Mouse (Mus musculus) MEL (cell line): ENCODE measurements around the gene Prkd2. TPM values are rescaled to one million over a fixed set of nuclear protein-coding genes. Genes with fewer than 3 reads are reported as not detected.

Source experiments
- DNase-seq: peaks from one replicate; pipeline ENCODE4 v3.0.0; 2011; ENCODE audit warnings: low read depth, low spot score
- H3K27ac ChIP-seq: 2 replicates; pipeline ENCODE4 v1.5.1; 2012; ENCODE audit warnings: low read depth, mild to moderate bottlenecking, control low read depth, low read length, moderate library complexity; ENCODE audit not compliant: control insufficient read depth
- H3K27me3 ChIP-seq, 2 experiments: fragments of 150-350 bp in 1 of 2; sonication (generic) in 1 of 2; 2 replicates each; pipeline ENCODE4 v1.6.1; 2012; ENCODE audit warnings: low read length in 2 of 2, mild to moderate bottlenecking in 2 of 2, improper control_type of control experiment in 1 of 2, moderate library complexity in 1 of 2; ENCODE audit not compliant: insufficient read depth in 2 of 2, control insufficient read depth in 1 of 2
- H3K36me3 ChIP-seq, 2 experiments: 2 replicates each; pipeline ENCODE4 v1.6.1; 2012 to 2014; ENCODE audit warnings: low read length in 2 of 2, improper control_type of control experiment in 1 of 2, inconsistent platforms in 1 of 2, mild to moderate bottlenecking in 1 of 2; ENCODE audit not compliant: insufficient read depth in 2 of 2, control insufficient read depth in 1 of 2
- H3K4me1 ChIP-seq, 2 experiments: fragments of 150-350 bp in 1 of 2; sonication (generic) in 1 of 2; 2 replicates each; pipeline ENCODE4 v1.6.1; 2012; ENCODE audit warnings: low read length in 2 of 2, improper control_type of control experiment in 1 of 2, mild to moderate bottlenecking in 1 of 2; ENCODE audit not compliant: insufficient read depth in 2 of 2, control insufficient read depth in 1 of 2
- H3K4me3 ChIP-seq, 2 experiments: fragments of 150-350 bp in 1 of 2; sonication (generic) in 1 of 2; 2 replicates each; pipeline ENCODE4 v1.5.1; 2012; ENCODE audit warnings: low read depth in 2 of 2, low read length in 2 of 2, mild to moderate bottlenecking in 2 of 2, moderate library complexity in 2 of 2, control low read depth in 1 of 2, improper control_type of control experiment in 1 of 2; ENCODE audit not compliant: control insufficient read depth in 1 of 2, insufficient read depth in 1 of 2
- H3K79me2 ChIP-seq: 2 replicates; pipeline ENCODE4 v1.6.1; 2012; ENCODE audit warnings: mild to moderate bottlenecking, low read length, moderate library complexity; ENCODE audit not compliant: control insufficient read depth, poor library complexity, insufficient read depth
- H3K9ac ChIP-seq: 2 replicates; pipeline ENCODE4 v1.6.1; 2012; ENCODE audit warnings: low read depth, mild to moderate bottlenecking, control low read depth, low read length, moderate library complexity; ENCODE audit not compliant: control insufficient read depth, poor library complexity, severe bottlenecking
- H3K9me3 ChIP-seq: fragments of 150-350 bp; sonication (generic); replicated peaks from 2 replicates; pipeline ENCODE4 v1.6.1; 2012; ENCODE audit warnings: mild to moderate bottlenecking, low read length, improper control_type of control experiment, moderate library complexity; ENCODE audit not compliant: insufficient read depth
- BHLHE40 ChIP-seq: IDR thresholded peaks from 2 replicates; pipeline ENCODE4 v1.6.1; 2012; ENCODE audit warnings: low read depth, mild to moderate bottlenecking, inconsistent platforms, low read length, improper control_type of control experiment, borderline replicate concordance
- CHD2 ChIP-seq: IDR thresholded peaks from 2 replicates; pipeline ENCODE4 v1.6.1; 2011; ENCODE audit warnings: low read length, improper control_type of control experiment
- CTCF ChIP-seq, 3 experiments: IDR thresholded peaks in 2 of 3; conservative IDR thresholded peaks in 1 of 3; 2 replicates each; pipeline ENCODE4 v1.5.1; 2011 to 2012; ENCODE audit warnings: low read length in 3 of 3, low read depth in 2 of 3, mild to moderate bottlenecking in 2 of 3, improper control_type of control experiment in 1 of 3, inconsistent platforms in 1 of 3, mixed read lengths in 1 of 3, moderate library complexity in 1 of 3; ENCODE audit not compliant: control insufficient read depth in 1 of 3, insufficient read depth in 1 of 3, poor library complexity in 1 of 3, severe bottlenecking in 1 of 3
- EP300 ChIP-seq, 2 experiments: IDR thresholded peaks; 2 replicates each; pipeline ENCODE4 v1.6.1; 2011; ENCODE audit warnings: improper control_type of control experiment in 2 of 2, low read length in 2 of 2, low read depth in 1 of 2, mild to moderate bottlenecking in 1 of 2
- HCFC1 ChIP-seq: IDR thresholded peaks from 2 replicates; pipeline ENCODE4 v1.6.1; 2012; ENCODE audit warnings: low read depth, mild to moderate bottlenecking, inconsistent platforms, low read length, improper control_type of control experiment, moderate library complexity
- JUND ChIP-seq: IDR thresholded peaks from 2 replicates; pipeline ENCODE4 v1.6.1; 2011; ENCODE audit warnings: low read depth, mild to moderate bottlenecking, improper control_type of control experiment, low read length
- MAFK ChIP-seq: IDR thresholded peaks from 2 replicates; pipeline ENCODE4 v1.6.1; 2011; ENCODE audit warnings: low read depth, mild to moderate bottlenecking, low read length, improper control_type of control experiment, borderline replicate concordance
- MAX ChIP-seq: IDR thresholded peaks from 2 replicates; pipeline ENCODE4 v1.6.1; 2011; ENCODE audit warnings: low read length, improper control_type of control experiment
- MAZ ChIP-seq: IDR thresholded peaks from 2 replicates; pipeline ENCODE4 v1.6.1; 2012; ENCODE audit warnings: low read depth, mild to moderate bottlenecking, inconsistent platforms, low read length, improper control_type of control experiment
- MYB ChIP-seq: IDR thresholded peaks from 2 replicates; pipeline ENCODE4 v1.6.1; 2011; ENCODE audit warnings: mild to moderate bottlenecking, low read depth, low read length, improper control_type of control experiment
- POLR2AphosphoS5 ChIP-seq: IDR thresholded peaks from 2 replicates; pipeline ENCODE4 v1.6.1; 2012; ENCODE audit warnings: low read depth, borderline replicate concordance, mild to moderate bottlenecking, inconsistent platforms, low read length, moderate library complexity, mixed read lengths
- RCOR1 ChIP-seq: IDR thresholded peaks from 2 replicates; pipeline ENCODE4 v1.6.1; 2012; ENCODE audit warnings: low read depth, mild to moderate bottlenecking, inconsistent platforms, low read length, improper control_type of control experiment
- SIN3A ChIP-seq: IDR thresholded peaks from 2 replicates; pipeline ENCODE4 v1.6.1; 2012; ENCODE audit warnings: low read length, improper control_type of control experiment, inconsistent platforms
- TBP ChIP-seq: IDR thresholded peaks from 2 replicates; pipeline ENCODE4 v1.8.0; 2011; ENCODE audit warnings: low read depth, low read length, improper control_type of control experiment
- TCF12 ChIP-seq: IDR thresholded peaks from 2 replicates; pipeline ENCODE4 v1.6.1; 2014; ENCODE audit warnings: low read depth, mild to moderate bottlenecking, inconsistent platforms, low read length, improper control_type of control experiment, moderate library complexity
- USF1 ChIP-seq: IDR thresholded peaks from 2 replicates; pipeline ENCODE4 v1.6.1; 2014; ENCODE audit warnings: low read depth, mild to moderate bottlenecking, inconsistent platforms, low read length, improper control_type of control experiment, moderate library complexity
- ZKSCAN1 ChIP-seq: IDR thresholded peaks from 2 replicates; pipeline ENCODE4 v1.6.1; 2012; ENCODE audit warnings: low read depth, mild to moderate bottlenecking, inconsistent platforms, low read length, improper control_type of control experiment, moderate library complexity
- polyA plus RNA-seq, 2 experiments: library from polyadenylated mRNA; stranded (reverse) in 1 of 2; unstranded in 1 of 2; fragments of >175 nt in 1 of 2; fragments of >200 nt in 1 of 2; gene quantifications; 2 replicates each; pipeline versions ENCODE4 v1.2.1 to v1.2.4; 2012; ENCODE audit warnings: low replicate concordance in 2 of 2, low read depth in 1 of 2; ENCODE audit not compliant: insufficient read length in 2 of 2, insufficient read depth in 1 of 2, missing spikeins in 1 of 2
- total RNA-seq: library from RNA; depleted of rRNA; stranded (reverse); fragments of 300-350 nt; gene quantifications from 2 replicates; pipeline ENCODE4 v1.2.3, GENCODE M21; 2012

Prkd2 gene
- total and polyA plus RNA-seq, 3 experiments = 2.9 to 8.7 TPM; not detected in 1

- Histone ChIP-seq H3K4me1 (peaks cover 4 to 33% of the 10 kb centered on the region in 2 experiments), H3K79me2 (peaks cover 27% of the 10 kb centered on the region), H3K27me3 (no peaks in the 10 kb centered on the region)
Observed at GRCm38 (mm10) chr7:16908859-16909258, 66.2 kb downstream of the Prkd2 start.

GRCm38 (mm10) chr7:16909909-16910308, 67.2 kb downstream of the Prkd2 start:
- TF ChIP-seq HCFC1 (no peak), ZKSCAN1 (no peak), CTCF (IDR thresholded peaks at IDR 0.05 in 2 of 3, conservative IDR thresholded peaks at IDR 0.05 in 1 of 3; ENCODE audit: control insufficient read depth in 1 of 3, insufficient read depth in 1 of 3, low read depth in 2 of 3, low read length in 3 of 3, poor library complexity in 1 of 3, severe bottlenecking in 1 of 3) (no peak), SIN3A (no peak), MAX (no peak), TCF12 (no peak), MYB (no peak), CHD2 (no peak), USF1 (no peak), RCOR1 (no peak), BHLHE40 (no peak), JUND (no peak), MAZ (no peak), TBP (no peak), POLR2AphosphoS5 (no peak), EP300 (IDR thresholded peaks at IDR 0.05; ENCODE audit: low read depth in 1 of 2, low read length in 2 of 2) (no peak)
- TF ChIP-seq, all 39 proteins: peak for 0
- peak overlapping the region; percentile 40 for H3K27ac ChIP-seq
- DNase-seq = peak; percentile 61
- peak overlapping the region; percentile 28 for H3K9ac ChIP-seq
- peaks cover 0 to 23% of the 10 kb centered on the region in 2 experiments for H3K36me3 ChIP-seq
- no peak overlapping the region for H3K4me3 ChIP-seq
- H3K4me1 ChIP-seq = peaks cover 4 to 37% of the 10 kb centered on the region in 2 experiments
- peaks cover 27% of the 10 kb centered on the region for H3K79me2 ChIP-seq
- H3K9me3 ChIP-seq = no peaks in the 10 kb centered on the region
- H3K27me3 ChIP-seq = no peaks in the 10 kb centered on the region

More at GRCm38 (mm10) chr7:16908859-16909258, 66.2 kb downstream of the Prkd2 start:
- TF ChIP-seq TCF12 (no peak), MAFK (no peak), POLR2AphosphoS5 (no peak), MAZ (no peak)
- DNase-seq = no peak
- Histone ChIP-seq H3K9ac (no peak overlapping the region), H3K4me3 (0 out of 4 replicates have a peak overlapping the region, but pooled peaks of 1 of the 2 experiments have one; percentile 57), H3K36me3 (peaks cover 0 to 24% of the 10 kb centered on the region in 2 experiments), H3K27ac (peak overlapping the region; percentile 3; the same call in 1 of the 2 replicates), H3K9me3 (no peaks in the 10 kb centered on the region)
